Mouse (Mus musculus) hindbrain, embryonic 10.5 days (tissue): Measurements from ENCODE around the gene Hdgfl2. TPM values are rescaled to one million over a fixed set of nuclear protein-coding genes. Genes with fewer than 3 reads are reported as not detected.
A peak's percentile ranks its signal among the peaks of the same experiment; 100 is the strongest.
"Not testable (repeated sequence)": the region's sequence is repeated elsewhere in the genome, so short reads cannot be mapped to it uniquely, and the experiment has no call there.

Experiments
- DNase-seq: peaks from one replicate; pipeline ENCODE4 v3.0.0-alpha.2; 2017; ENCODE audit warnings: low spot score
- H3K27ac ChIP-seq: fragments of 300-500 bp; sonication (generic); 2 replicates; pipeline ENCODE4 v1.5.1; 2016; ENCODE audit warnings: mild to moderate bottlenecking, moderate library complexity
- H3K27me3 ChIP-seq: fragments of 300-500 bp; sonication (generic); 2 replicates; pipeline ENCODE4 v1.6.1; 2016; ENCODE audit warnings: mild to moderate bottlenecking; ENCODE audit not compliant: poor library complexity, insufficient read depth, severe bottlenecking
- H3K36me3 ChIP-seq: fragments of 300-500 bp; sonication (generic); 2 replicates; pipeline ENCODE4 v1.6.1; 2016; ENCODE audit warnings: mild to moderate bottlenecking, moderate library complexity
- H3K4me1 ChIP-seq: fragments of 300-500 bp; sonication (generic); replicated peaks from 2 replicates; pipeline ENCODE4 v1.6.1; 2016; ENCODE audit warnings: mild to moderate bottlenecking
- H3K4me3 ChIP-seq: fragments of 300-500 bp; sonication (generic); 2 replicates; pipeline ENCODE4 v1.5.1; 2016; ENCODE audit warnings: mild to moderate bottlenecking, moderate library complexity
- H3K9me3 ChIP-seq: fragments of 300-500 bp; sonication (generic); 2 replicates; pipeline ENCODE4 v1.6.1; 2016; ENCODE audit warnings: mild to moderate bottlenecking, moderate library complexity
- WGBS: fragments of 180-500 bp; shearing (Covaris S2); methylation state at CpG from one replicate; pipeline ENCODE4 v1.1.7; 2016; 5-methylcytosine and 5-hydroxymethylcytosine counted together
- polyA plus RNA-seq: library from polyadenylated mRNA; unstranded; fragments of >200 nt; fragmentation: Nextera tagmentation; extraction: Ambion mirVana; gene quantifications from 2 replicates; pipeline ENCODE4 v1.2.1, GENCODE M21; 2016

Hdgfl2 gene
- polyA plus RNA-seq, 1 experiment from 2014 or later: 186 TPM

DNA sequence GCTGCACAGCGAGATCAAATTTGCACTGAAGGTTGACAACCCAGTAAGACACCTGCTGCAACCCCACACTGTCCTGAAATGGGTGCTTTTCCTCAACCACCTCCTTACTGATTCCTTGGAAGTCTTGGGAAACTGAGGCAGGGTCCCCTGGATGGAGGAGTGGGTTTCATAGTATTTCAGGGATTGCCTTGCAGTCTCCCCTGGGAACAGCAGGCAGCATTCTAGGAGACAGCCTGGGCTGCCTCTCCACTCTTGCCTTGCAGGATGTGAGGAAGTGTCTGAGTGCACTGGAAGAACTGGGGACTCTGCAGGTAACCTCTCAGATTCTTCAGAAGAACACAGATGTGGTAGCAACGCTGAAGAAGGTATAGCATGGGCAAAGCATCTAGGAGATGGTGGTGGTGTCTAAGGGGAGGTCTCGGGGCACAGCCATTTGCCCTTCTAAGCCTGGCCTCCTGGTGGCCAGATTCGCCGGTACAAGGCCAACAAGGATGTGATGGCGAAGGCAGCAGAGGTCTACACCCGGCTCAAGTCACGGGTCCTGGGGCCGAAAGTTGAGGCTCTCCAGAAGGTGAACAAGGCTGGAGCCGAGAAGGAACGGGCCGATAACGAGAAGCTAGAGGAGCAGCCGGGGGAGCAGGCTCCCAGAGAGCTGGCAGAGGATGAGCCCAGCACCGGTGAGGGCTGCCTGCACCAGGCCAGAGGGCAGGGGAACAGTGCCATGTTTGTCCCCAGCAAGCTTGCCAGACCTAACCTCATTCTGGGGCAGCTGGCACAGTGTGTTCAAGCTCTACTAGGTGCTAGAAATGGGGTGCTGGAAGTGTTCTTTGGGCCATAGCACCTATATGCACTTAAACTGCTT lies 19.5 kb downstream of the Hdgfl2 start:
- no peak for DNase-seq
- no peak overlapping the region for H3K4me3 ChIP-seq
- 91% methylated on average over 15 of the region's 15 CpGs for WGBS
- no peaks in the 10 kb centered on the region for H3K27me3 ChIP-seq
- H3K36me3 ChIP-seq: peaks cover 98% of the 10 kb centered on the region
- no peaks in the 10 kb centered on the region for H3K4me1 ChIP-seq
- H3K27ac ChIP-seq: no peak overlapping the region
- H3K9me3 ChIP-seq: no peaks in the 10 kb centered on the region

GRCm38 (mm10) chr17:56100811-56101210 lies 21.4 kb downstream of the Hdgfl2 start:
- Histone ChIP-seq H3K4me1 (no peaks in the 10 kb centered on the region), H3K36me3 (peaks cover 84% of the 10 kb centered on the region), H3K9me3 (no peaks in the 10 kb centered on the region), H3K4me3 (no peak overlapping the region), H3K27ac (no peak overlapping the region), H3K27me3 (no peaks in the 10 kb centered on the region)
- WGBS: 91% methylated on average over 3 of the region's 3 CpGs
- DNase-seq: no peak

DNA sequence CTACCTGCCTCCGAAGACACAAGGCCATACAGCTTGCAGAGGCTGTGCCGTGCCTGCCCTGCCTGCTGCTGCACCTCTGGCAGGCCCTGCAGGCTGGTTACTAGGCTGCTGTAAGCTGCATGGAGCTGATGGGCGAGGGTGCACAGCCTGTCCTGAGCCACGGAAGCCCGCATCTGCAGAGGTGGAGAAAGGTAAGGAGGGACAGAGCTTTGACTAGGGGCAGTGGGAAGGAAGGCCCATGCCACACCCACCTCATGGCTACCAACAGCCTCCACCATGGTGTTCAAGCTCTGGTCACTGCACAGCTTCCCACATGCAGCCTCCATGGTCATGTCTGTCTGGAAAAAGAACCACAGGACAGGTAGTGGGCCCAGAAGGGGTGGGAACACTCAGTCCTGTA lies 22.7 kb downstream of the Hdgfl2 start:
- Histone ChIP-seq H3K9me3 (no peaks in the 10 kb centered on the region), H3K27ac (no peak overlapping the region), H3K36me3 (peaks cover 74% of the 10 kb centered on the region), H3K4me1 (no peaks in the 10 kb centered on the region), H3K4me3 (no peak overlapping the region), H3K27me3 (no peaks in the 10 kb centered on the region)
- DNase-seq: no peak
- 94% methylated on average over 5 of the region's 5 CpGs for WGBS

- no peak for DNase-seq
- H3K4me3 ChIP-seq: no peak overlapping the region
- WGBS: 94% methylated on average over 9 of the region's 9 CpGs
- H3K36me3 ChIP-seq: peaks cover 67% of the 10 kb centered on the region
- no peaks in the 10 kb centered on the region for H3K4me1 ChIP-seq
- H3K27me3 ChIP-seq: no peaks in the 10 kb centered on the region
- H3K27ac ChIP-seq: no peak overlapping the region
- H3K9me3 ChIP-seq: no peaks in the 10 kb centered on the region
Observed at GRCm38 (mm10) chr17:56102927-56103326, 23.5 kb downstream of the Hdgfl2 start.

DNA sequence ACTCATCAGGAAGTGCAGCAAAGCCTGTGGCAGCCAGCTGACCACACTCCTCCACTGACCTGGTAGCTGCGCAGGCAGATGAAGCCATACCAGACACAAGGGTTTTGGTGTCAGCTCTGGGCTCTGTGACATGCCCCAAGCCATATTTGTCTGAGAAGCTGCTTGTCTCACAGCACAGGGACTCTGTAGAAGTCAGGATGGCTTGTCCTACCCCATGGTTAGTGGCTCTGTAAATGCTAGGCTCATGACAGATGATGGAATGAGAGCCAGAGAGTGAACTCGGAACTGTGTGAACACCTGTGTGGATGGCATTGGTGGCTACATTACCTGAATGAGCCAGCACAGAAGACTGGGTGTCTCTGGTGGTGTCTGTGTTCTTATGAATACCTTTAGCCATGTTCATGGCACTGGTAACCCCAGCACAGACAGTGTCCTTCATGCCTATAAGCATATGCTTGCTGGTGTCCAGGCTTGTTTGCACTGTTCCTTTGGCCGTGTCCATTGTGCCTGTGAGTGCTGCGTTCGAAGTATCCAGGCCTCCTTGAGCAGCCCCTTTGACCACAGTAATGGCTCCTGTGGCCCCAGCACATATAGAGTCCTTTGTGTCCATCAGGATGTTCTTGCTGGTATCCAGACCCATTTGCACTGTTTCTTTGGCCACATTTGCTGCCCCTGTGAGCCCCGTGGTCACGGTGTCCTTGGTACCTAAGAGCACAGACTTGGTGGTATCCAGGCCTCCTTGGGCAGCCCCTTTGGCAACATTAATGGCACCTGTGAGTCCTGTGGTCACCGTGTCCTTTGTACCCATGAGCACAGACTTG lies 24.2 kb downstream of the Hdgfl2 start:
- H3K4me3 ChIP-seq: no peak overlapping the region
- H3K4me1 ChIP-seq: no peaks in the 10 kb centered on the region
- H3K36me3 ChIP-seq: peaks cover 64% of the 10 kb centered on the region
- H3K27me3 ChIP-seq: no peaks in the 10 kb centered on the region
- H3K9me3 ChIP-seq: no peaks in the 10 kb centered on the region
- no peak for DNase-seq
- H3K27ac ChIP-seq: no peak overlapping the region
- 96% methylated on average over 8 of the region's 8 CpGs for WGBS

DNA sequence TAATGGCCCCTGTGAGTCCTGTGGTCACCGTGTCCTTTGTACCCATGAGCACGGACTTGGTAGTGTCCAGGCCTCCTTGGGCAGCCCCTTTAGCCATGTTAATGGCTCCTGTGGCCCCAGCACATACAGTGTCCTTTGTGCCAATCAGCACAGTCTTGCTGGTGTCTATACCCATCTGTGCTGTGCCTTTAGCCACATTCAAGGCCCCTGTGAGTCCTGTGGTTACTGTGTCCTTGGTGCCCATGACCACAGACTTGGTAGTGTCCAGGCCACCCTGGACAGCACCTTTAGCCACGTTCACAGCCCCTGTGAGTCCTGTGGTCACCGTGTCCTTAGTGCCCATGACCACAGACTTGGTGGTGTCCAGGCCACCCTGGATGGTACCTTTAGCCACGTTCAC lies 25.4 kb downstream of the Hdgfl2 start:
- H3K36me3 ChIP-seq: peaks cover 58% of the 10 kb centered on the region
- not testable (repeated sequence) for H3K9me3 ChIP-seq, H3K4me1 ChIP-seq, DNase-seq, H3K27ac ChIP-seq, H3K4me3 ChIP-seq, H3K27me3 ChIP-seq
- WGBS: 95% methylated on average over 3 of the region's 5 CpGs

DNA sequence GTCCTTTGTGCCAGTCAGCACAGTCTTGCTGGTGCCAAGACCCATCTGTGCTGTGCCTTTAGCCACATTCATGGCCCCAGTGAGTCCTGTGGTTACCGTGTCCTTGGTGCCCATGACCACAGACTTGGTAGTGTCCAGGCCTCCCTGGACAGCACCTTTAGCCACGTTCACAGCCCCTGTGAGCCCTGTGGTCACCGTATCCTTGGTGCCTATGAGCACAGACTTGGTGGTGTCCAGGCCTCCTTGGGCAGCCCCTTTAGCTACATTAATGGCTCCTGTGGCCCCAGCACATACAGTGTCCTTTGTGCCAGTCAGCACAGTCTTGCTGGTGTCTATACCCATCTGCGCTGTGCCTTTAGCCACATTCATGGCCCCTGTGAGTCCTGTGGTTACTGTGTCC lies 27.0 kb downstream of the Hdgfl2 start:
- WGBS: 95% methylated on average over 4 of the region's 4 CpGs
- not testable (repeated sequence) for H3K9me3 ChIP-seq, H3K4me1 ChIP-seq, DNase-seq, H3K4me3 ChIP-seq, H3K27ac ChIP-seq, H3K27me3 ChIP-seq
- H3K36me3 ChIP-seq: peaks cover 42% of the 10 kb centered on the region

GRCm38 (mm10) chr17:56106981-56107380 lies 27.5 kb downstream of the Hdgfl2 start:
- Histone ChIP-seq H3K27ac (no peak overlapping the region), H3K4me3 (no peak overlapping the region), H3K9me3 (no peaks in the 10 kb centered on the region), H3K27me3 (no peaks in the 10 kb centered on the region), H3K36me3 (peaks cover 37% of the 10 kb centered on the region), H3K4me1 (no peaks in the 10 kb centered on the region)
- no peak for DNase-seq
- 81% methylated on average over 4 of the region's 4 CpGs for WGBS

- no peaks in the 10 kb centered on the region for H3K27me3 ChIP-seq
- H3K9me3 ChIP-seq: no peaks in the 10 kb centered on the region
- WGBS: 64% methylated on average over 2 of the region's 2 CpGs
- no peak for DNase-seq
- H3K4me3 ChIP-seq: no peak overlapping the region
- H3K4me1 ChIP-seq: peaks cover 2% of the 10 kb centered on the region
- H3K27ac ChIP-seq: no peak overlapping the region
- peaks cover 29% of the 10 kb centered on the region for H3K36me3 ChIP-seq
Observed at GRCm38 (mm10) chr17:56107736-56108135, 28.3 kb downstream of the Hdgfl2 start.

DNA sequence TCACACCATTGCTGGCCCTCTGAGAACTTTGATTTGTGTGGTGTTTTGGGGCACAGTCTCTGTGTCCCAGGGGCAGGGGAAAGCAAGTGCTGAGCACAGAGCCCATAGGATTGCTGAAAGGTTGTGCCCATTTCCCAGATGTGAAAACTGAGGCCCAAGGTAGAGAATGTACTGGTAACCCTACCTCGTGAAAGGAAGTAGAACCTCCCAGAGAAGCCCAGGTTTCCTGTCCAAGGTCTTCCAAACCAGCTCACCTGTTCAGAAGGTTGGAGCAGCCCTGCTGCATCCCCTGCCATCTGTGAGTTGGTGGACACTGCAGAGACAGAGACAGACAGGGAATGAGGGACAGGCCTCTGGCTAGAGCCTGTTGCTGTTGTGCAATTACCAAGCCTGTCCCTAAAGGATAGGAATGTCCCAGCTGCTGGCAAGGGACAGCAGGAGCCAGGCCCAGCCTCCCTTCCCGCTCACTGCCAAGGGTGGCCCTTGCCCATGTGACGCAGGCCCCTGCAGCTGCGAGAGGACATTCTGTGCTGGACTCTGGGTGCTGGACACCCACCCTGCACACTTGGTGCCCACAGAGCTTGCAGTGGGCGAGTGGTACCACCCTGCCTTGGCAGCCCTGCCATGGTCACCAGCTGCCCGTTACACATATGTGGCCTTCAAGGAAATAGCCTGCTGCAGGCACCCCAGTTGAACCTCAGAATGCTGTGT lies 29.1 kb downstream of the Hdgfl2 start:
- WGBS: 84% methylated on average over 6 of the region's 6 CpGs

DNA sequence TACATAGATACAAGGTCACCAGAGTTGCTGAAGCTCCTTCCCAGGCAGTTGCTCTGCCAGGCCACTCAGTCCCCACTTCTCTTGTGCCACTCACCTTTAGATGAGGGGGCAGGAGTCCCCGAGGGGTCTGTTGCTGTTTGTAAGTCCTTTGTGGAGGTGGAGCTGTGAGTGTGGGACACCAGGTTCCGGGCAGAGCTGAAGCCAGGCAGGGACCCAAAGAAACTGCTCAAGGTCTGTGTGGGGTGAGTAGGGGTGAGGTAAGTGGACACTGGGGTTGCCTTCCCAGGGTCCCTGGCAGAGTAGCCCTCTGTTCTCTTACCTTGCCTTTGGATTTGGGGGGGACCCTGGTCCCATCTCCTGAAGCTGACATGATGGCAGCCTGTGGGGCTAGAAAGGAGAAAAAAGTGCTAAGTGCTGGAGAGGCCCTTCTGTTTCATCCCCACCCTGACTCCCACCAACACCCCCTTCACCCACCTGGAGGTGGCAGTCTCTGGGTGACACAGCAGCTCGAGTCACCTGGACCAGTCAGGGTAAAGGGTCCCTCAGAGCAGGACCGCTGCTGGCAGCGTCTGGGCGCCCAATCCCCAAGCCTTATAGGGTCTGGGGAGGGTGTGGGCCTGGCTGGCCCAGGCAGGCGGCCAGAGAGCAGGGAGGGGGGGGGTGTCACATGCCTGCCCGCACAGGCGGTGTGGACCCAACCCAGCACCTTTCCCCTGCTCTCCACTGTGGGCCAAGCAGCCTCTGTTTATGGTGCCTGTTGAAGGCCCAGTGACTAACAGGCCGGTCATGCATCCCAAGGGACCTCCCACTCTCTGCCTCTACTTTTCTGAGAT lies 30.0 kb downstream of the Hdgfl2 start, which contains the start of gene Plin4:
Gene Plin4 (minus strand): TSS at position 585 of the 833 bp plus-strand sequence.
- no peaks in the 10 kb centered on the region for H3K27me3 ChIP-seq
- H3K27ac ChIP-seq: 0 out of 2 replicates have a peak within 1 kb of the TSS, but pooled peaks have one; percentile 35
- H3K4me3 ChIP-seq: no peak within 1 kb of the TSS
- H3K36me3 ChIP-seq: peaks cover 15% of the 10 kb centered on the region
- peaks cover 7% of the 10 kb centered on the region for H3K4me1 ChIP-seq
- no peak for DNase-seq
- no peaks in the 10 kb centered on the region for H3K9me3 ChIP-seq
- 55% methylated on average over 10 of the region's 10 CpGs for WGBS

More for the DNA sequence above, 29.1 kb downstream of the Hdgfl2 start:
- H3K4me3 ChIP-seq: no peak overlapping the region
- no peaks in the 10 kb centered on the region for H3K9me3 ChIP-seq
- DNase-seq: no peak
- H3K36me3 ChIP-seq: peaks cover 22% of the 10 kb centered on the region
- no peaks in the 10 kb centered on the region for H3K27me3 ChIP-seq
- H3K4me1 ChIP-seq: peaks cover 7% of the 10 kb centered on the region
- 0 out of 2 replicates have a peak overlapping the region, but pooled peaks have one; percentile 35 for H3K27ac ChIP-seq

GRCm38 (mm10) chr17:56110571-56110970 lies 31.1 kb downstream of the Hdgfl2 start:
- DNase-seq: no peak
- Histone ChIP-seq H3K36me3 (peaks cover 15% of the 10 kb centered on the region), H3K4me1 (peaks cover 7% of the 10 kb centered on the region), H3K4me3 (no peak overlapping the region), H3K27me3 (0 out of 2 replicates have a peak, but pooled peaks cover 6% of the 10 kb centered on the region), H3K9me3 (no peaks in the 10 kb centered on the region), H3K27ac (no peak overlapping the region)
- WGBS: 75% methylated on average over 4 of the region's 4 CpGs
